Mouse (Mus musculus): Measurements from ENCODE around the gene Madd.
"Not testable (repeated sequence)": the region's sequence is repeated elsewhere in the genome, so short reads cannot be mapped to it uniquely, and the experiment has no call there.

Gene Madd

GRCm38 (mm10) chr2:91121497-91121896, 62.1 kb downstream of the Madd start:
- DNase-seq = no peak

- DNase-seq = no peak
Observed at GRCm38 (mm10) chr2:91121011-91121410, 62.6 kb downstream of the Madd start.

- no peak for DNase-seq
Observed at GRCm38 (mm10) chr2:91120261-91120671, 63.4 kb downstream of the Madd start.

- DNase-seq = no peak
Observed at GRCm38 (mm10) chr2:91119551-91119950, 64.1 kb downstream of the Madd start.

GRCm38 (mm10) chr2:91119061-91119460, 64.6 kb downstream of the Madd start:
- DNase-seq = no peak

GRCm38 (mm10) chr2:91118647-91119046, 65.0 kb downstream of the Madd start:
- no peak for DNase-seq

GRCm38 (mm10) chr2:91117585-91118275, 65.9 kb downstream of the Madd start, which contains the start of gene Mybpc3:
Gene Mybpc3, plus strand, starts transcription at chr2:91118144.
- DNase-seq = no peak

- no peak for DNase-seq
Observed at GRCm38 (mm10) chr2:91116842-91117241, 66.8 kb downstream of the Madd start.

- DNase-seq = peak; percentile 16
Observed at GRCm38 (mm10) chr2:91115578-91115970, 68.1 kb downstream of the Madd start.

GRCm38 (mm10) chr2:91114781-91115577, 68.7 kb downstream of the Madd start:
- peak; percentile 97 for DNase-seq

GRCm38 (mm10) chr2:91113852-91114251, 69.8 kb downstream of the Madd start:
- no peak for DNase-seq

- no peak for DNase-seq
Observed at GRCm38 (mm10) chr2:91113334-91113733, 70.3 kb downstream of the Madd start.

- no peak for DNase-seq
Observed at GRCm38 (mm10) chr2:91112491-91112890, 71.1 kb downstream of the Madd start.

GRCm38 (mm10) chr2:91111832-91112231, 71.8 kb downstream of the Madd start:
- not testable (repeated sequence) for DNase-seq

GRCm38 (mm10) chr2:91110429-91110828, 73.2 kb downstream of the Madd start:
- DNase-seq = no peak

GRCm38 (mm10) chr2:91109807-91110385, 73.7 kb downstream of the Madd start:
- no peak for DNase-seq

GRCm38 (mm10) chr2:91109241-91109640, 74.4 kb downstream of the Madd start:
- no peak for DNase-seq

GRCm38 (mm10) chr2:91108156-91108555, 75.5 kb downstream of the Madd start:
- no peak for DNase-seq

- peak; percentile 93 for DNase-seq
Observed at GRCm38 (mm10) chr2:91101124-91101740, 82.4 kb downstream of the Madd start.

- no peak for DNase-seq
Observed at GRCm38 (mm10) chr2:91098156-91098555, 85.5 kb downstream of the Madd start.

GRCm38 (mm10) chr2:91097015-91097414, 86.6 kb downstream of the Madd start:
- no peak for DNase-seq

- no peak for DNase-seq
Observed at GRCm38 (mm10) chr2:91096524-91096923, 87.1 kb downstream of the Madd start.

- DNase-seq = no peak
Observed at GRCm38 (mm10) chr2:91090827-91091226, 92.8 kb downstream of the Madd start.

Measured in embryo, embryonic 11 days (tissue).